Mouse (Mus musculus) erythroid progenitor cell, adult 5-6 weeks (primary cell): ENCODE data around the gene Thegl. TPM values are rescaled to one million over a fixed set of nuclear protein-coding genes. Genes with fewer than 3 reads are reported as not detected.

Experiments used
- ATAC-seq: replicated peaks from 2 replicates; pipeline ENCODE4 v1.8.0; 2016; ENCODE audit warnings: moderate number of reproducible peaks, mild to moderate bottlenecking, moderate TSS enrichment, inconsistent platforms; ENCODE audit not compliant: poor library complexity, low FRiP score, severe bottlenecking
- total RNA-seq, 2 experiments: library from RNA; stranded (forward) in 1 of 2; stranded (reverse) in 1 of 2; fragments of 150-400 nt in 1 of 2; fragments of 186-747, 209-891 nt in 1 of 2; gene quantifications; 2 replicates each; pipeline versions ENCODE4 v1.2.3 to v1.2.4; 2015 to 2017; ENCODE audit warnings: low replicate concordance in 2 of 2

Thegl gene
- total RNA-seq, 2 experiments from 2014 or later = not detected

DNA sequence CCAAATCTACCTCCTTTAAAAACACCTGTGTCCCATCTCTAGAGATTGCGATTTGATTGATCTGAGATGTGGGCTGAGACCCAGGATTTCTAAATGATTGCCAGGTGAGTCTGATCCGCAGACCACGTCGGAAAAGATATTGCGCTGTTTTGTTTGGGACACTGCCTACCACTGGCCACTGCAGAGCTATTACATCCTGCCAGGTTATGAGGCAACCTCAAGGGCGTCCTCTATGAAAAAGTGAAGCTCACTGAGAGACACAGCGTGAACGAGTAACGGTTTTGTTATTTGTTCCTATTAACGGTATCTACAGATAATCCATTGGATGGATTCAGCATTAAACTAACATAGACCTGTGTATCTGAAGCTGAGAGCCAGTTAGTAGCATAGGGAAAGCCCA lies 22.6 kb downstream of the Thegl start:
- no peak for ATAC-seq

DNA sequence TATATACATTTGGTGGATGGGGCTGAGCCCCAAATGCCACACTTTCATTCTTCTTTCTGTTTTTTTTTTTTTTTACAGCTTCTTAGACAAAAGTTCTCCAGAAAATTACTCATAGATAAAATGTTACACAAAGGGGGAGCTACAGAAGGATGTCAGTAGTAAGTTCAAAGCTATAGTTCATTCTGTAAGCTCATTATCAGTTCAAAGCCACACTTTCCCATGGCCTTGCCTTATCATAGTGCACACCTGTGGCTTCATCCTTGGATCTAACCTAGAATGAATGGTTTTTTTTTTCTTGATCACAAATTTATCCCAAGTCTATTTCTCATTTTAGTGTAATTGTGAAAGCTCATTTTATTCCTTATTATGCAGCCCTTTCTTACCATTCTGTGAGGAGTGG lies 23.6 kb downstream of the Thegl start:
- no peak for ATAC-seq

DNA sequence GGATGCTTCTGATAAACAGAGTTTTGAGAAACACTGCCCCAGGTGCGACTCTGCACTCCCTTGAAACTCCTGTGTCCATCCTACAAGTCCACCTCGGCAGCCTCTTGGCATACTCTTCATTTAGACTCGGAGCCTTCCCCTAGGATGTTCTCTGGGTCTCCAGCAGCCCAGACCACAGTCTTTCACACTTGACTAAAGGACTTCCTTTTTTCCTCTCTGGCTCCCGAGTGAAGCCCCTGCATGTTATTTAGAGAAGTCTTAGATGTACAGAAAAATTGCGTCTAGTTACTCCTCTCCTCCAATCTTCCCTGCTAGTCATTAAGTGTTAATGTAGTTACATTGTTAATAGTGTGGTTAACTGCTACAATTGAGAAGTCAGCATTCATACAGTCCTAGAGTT lies 28.5 kb downstream of the Thegl start:
- ATAC-seq = no peak

DNA sequence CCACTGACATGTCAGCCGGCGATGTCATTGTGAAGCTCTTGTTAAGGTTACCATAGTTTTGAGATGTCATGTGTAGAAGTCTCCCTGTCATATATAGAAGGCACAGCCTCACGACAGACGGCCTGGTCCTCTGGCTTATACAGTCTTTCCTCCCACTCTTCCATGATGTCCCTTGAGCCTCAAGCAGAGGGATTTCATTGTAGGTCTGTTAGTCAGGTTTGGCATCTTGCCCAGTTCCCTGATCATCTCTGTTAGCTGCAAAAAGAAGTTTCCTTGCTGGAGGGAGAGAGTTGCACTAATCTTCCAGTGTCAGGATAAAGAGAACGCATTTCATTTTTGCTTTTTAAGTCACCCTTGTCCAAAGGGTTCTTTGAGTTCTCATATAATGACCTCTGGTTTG lies 36.8 kb downstream of the Thegl start:
- ATAC-seq = no peak

DNA sequence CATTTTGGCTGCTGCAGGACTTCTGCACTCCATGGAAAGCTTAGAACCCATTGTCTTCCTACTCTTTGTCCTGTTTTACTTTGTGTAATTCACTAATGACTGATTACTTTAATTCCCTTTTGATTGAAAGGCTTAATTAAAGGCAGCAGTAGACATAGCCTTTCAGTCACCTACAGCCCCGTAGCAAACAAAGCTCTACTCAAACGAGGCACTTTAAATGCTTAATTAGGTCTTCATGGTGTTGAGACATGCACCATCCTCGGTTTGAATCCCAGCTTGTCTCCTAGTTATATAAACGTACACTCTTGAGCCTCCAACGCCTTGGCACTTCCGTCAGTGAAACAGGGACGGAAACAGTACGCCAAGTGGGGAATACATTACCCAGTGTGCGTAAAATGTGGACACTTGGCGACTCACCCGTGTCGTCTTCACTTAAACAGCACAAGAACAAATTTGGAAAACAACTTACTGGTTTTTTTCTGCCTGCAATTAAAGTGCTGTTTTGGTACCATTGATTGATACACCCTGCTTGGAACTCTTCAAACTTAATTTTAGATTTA lies 41.1 kb downstream of the Thegl start:
- ATAC-seq = no peak

DNA sequence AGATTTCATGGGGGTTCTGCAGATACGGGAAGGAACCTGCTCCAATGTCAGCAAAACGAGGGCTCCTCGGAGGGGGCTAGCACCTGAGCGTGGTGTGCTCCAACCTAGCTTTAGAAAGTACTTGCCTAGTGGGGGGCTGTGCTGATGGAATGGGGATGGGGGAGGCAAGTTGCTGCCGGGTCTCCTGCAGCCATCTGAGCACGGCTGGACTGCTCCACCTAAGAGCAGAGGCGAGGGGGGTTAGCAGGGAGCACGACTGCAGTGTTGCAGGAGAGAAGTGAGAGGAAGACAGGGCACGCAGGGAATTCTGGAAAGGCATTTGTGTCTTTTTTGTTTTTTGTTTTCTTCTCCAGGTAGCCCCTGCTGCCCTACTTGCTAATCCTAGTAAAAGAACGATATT lies 44.5 kb downstream of the Thegl start:
- ATAC-seq = no peak

DNA sequence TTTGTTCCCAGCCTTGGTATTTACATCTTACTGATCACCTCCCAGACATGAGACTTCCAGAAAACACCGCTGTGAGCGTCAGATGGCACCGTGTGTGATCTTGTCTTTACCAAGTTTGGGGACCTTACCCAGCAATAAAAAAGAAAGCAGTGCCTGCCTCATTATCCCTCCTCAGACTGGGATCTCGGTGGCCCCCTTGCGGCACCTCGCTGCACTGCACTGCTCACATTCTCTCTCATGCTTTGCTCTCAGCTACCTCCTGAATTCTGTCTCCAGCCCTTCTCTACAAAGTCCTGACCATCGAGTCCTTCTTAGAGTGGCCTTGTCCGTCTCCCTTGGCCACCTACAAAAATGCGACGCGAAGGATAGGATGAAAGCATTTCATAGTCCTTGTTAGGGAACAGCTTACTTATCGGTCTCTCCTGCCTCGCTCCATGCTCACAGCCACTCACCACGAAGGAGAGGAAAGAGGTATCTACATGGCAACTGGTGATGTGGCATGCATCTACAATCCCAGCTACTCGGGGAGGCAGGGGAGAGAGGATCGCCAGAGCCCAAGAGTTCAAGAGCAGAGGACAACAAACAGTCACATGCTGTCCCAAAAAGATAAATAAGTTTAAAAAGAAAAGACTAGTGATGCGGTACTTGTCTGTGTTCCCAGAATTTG lies 45.7 kb downstream of the Thegl start:
- peak; percentile 79 for ATAC-seq

DNA sequence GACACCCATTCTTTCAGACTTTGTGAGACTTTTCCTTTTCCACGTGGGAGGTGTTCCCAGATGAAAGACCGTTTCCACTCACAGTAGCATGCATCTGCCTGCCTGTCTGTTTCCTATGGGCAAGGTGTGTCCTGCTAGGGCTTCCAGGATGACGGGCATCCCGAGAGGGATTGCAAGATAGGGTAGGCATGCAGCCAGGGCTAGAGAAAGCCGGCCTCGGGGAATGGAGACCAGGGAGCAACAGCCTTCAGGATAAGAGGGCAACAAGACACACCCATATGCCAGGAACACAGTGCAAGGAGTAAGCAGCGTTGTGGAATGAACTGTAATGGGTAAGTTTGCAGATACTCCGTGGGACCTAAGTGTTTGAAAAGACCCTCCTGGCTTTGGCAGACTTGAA lies 51.5 kb downstream of the Thegl start:
- no peak for ATAC-seq

DNA sequence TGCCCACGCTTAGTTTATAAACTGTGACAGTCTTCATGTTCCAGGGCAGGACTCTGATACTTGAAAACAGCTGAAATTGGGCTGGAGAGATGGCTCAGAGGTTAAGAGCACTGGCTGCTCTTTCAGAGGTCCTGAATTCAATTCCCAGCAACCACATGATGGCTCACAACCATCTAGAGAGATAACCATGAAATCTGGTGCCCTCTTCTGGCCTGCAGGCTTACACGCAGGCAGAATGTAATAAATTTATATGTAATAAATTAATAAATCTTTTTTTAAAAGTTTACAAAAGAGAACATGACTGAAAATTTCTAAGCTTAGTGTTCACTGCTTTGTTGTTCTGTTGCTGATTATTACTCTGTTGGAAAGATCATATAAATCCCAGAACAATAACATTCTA lies 55.2 kb downstream of the Thegl start:
- ATAC-seq = no peak

DNA sequence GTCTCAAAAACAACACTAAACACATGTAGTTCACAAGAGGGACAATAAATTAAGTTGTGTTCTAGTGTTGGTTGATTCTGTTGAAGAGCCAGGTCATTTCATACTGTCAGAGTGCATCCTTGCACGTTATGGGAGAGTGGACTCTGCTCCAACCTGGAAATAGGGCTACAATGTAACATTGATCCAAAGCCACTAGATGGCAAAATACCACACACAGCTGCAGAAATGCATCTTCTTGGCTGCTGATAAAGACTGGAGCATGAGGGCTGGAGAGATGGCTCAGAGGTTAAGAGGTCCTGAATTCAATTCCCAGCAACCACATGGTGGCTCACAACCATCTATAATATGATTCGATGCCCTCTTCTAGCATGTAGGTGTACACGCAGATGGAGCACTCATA lies 55.8 kb downstream of the Thegl start:
- ATAC-seq = no peak

DNA sequence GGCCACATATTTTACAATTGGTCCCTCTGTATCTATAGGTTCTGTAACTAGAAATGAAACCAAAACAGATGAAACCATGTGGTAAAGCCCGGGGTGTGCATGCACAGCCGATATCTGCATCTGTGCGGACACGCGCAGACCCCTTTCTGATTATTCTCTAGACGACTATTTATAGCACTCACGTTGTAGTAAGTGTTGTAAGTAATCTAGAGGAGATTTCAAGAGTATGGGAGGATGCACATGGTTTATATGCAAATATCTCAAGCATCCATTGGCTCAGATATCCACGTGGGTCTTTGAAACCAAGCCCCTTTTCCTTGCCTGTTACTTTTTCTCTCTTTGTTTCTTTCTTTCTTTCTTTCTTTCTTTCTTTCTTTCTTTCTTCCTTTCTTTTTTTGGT lies 58.0 kb downstream of the Thegl start:
- no peak for ATAC-seq

DNA sequence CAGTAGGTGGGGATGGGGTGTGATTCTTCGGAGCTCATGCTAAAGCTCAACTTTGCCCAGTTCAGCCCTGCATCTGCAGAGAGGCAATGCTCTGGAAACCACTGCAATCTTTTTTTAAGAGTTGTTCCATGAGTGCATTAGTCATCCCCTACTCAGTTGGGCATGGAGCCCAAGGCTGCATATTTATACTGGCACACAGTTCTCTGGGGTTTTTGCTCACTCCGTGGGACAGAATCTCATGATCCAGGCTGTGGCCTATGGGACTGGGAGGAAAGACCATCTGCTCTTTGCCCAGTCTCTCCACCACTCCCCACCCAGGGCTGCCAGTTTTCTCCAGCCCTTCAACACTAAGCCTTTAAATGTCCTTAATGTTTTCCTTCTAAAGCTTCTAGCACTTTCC lies 59.1 kb downstream of the Thegl start:
- no peak for ATAC-seq

DNA sequence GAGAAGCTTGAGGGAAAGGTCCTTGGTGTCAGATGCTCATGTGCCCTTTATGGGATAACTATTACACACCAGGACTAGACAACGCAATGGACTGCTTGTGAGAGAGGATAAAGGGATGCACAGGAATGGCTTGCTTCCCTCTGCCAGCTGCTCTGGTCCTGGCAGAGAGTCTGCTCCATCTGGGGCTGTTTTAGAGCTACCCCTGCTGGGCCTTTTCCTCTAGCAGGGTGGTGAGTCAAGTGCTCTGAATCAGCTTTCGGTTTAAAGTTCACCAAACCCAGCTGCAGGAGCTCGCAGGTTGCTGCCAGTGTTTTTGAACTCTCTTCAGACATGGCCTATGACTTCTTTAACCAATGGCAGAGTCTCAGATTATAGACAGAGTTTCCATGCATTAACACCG lies 60.1 kb downstream of the Thegl start:
- ATAC-seq = no peak

DNA sequence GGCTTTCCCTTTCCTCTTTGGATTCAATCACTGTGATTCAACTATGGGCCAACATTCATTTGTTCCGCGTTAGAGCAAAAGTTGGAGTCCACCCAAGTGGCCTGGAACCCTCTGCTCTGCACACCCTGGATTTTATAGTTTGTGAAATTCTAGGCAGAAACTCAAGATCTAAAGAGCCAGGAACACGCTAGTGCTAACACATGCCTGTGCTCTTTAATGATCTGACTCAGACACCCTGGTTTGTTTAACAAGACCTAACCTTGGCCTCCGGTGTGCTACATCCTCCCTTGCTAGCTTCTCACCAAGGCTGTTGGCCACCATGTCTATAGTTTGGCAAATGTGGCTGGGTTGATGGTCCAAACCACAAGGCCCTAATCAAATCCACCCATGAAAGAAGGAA lies 64.9 kb downstream of the Thegl start:
- no peak for ATAC-seq

DNA sequence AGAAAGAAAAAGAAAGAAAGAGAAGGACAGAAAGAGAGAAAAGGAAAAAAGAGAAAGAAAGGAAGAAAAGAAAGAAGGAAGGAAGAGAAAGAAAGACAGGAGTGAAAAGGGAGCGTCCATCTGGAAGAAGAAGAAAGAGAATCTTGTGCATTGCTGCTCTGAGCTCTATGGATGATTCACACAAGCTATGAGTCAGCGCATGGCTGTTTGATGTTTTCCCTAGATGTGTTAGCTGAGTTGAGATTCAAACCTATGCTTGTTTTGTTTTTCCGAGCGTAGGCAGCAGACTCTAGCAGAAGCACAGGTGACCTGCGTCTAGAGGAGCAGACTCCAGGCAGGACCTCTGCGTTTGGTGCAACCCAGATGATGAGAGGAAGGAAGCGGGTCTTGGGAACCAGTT lies 66.9 kb downstream of the Thegl start:
- ATAC-seq = no peak

DNA sequence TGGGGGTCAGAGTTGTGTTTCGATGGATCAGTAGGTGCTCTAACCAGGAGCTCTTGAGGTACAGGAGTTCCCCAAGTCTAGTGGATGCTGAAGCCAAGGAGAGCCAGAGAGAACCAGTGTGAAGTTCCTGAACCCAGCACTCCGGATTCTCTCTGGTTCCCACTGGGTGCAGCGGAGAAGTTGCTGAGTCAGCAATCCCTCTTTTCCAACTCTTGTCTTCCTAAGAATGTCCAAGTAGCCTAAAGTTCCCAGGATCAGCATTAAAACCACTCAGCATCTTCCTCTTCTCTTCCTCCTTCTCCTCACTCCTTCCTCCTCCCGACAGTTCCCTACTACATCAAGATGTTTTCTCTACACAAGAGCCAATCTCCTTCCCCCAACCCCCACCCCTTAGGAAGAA lies 68.6 kb downstream of the Thegl start:
- no peak for ATAC-seq

DNA sequence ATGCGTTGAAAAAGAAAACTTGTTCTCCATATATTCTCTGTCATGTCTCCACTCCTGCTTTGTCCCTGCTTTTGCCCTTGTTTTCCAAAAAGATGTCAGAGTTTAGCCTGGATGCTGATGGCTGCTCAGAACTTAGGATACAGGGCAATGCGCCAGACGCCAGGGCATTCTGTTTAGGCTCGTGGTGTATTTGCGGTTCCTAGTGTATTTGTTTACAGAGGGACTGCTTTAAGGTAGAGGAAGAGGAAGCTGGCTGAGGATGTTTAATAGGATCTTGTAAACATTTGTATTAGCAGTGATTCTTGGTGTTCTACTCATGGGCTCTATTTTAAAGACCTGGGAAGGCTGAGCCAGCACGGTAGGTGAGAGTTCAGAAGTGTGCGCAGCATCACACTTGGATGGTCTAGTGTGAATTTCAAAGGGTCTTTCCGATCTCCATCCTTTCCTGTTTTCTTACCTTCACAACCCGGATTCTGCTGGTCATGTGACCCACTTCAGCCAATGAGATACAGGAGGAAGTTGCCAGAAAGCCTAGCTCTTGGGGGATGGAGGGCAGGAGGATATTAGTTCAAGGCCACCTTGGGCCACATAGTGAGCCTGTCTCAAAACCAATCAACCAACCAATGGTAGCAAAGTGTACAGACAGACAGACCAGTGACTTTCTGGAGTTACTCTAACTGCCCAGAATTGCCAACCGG lies 70.1 kb downstream of the Thegl start:
- ATAC-seq = no peak

DNA sequence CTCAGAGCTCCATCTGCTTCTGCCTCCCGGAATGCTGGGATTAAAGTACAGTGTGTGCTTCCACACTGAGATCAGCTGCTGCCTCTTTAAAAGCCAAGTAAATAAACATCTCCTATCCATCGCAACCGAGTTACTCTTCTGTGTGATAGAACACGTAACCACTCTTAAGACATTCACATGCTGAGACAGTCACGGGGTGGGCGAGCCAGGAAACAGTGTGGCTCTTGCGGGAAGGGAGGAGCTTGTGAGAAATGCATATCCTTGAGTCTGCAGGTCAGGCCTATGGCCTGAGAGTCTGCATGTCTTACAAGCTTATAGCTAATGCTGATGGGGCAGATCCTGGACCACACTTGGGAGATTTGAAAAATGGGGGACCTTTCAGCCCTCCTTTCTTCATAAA lies 70.7 kb downstream of the Thegl start:
- ATAC-seq = no peak

DNA sequence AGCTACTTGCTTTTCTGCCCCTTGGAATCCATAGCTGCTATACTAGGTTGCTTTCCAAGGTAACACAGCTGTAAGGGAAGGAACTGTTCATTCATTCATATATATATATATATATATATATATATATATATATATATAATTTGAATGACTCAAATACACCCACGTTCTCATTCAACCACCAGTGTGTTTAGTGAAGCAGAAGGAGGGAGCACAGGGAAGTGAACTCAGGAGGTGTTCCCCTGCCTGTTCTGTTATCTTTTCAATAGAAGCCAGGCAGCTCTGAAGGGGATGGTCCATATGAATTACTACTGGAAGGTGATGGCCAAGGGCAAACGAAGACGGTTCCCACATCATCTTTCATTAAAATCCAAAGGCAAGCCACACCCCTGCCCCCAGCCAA lies 71.3 kb downstream of the Thegl start:
- no peak for ATAC-seq

DNA sequence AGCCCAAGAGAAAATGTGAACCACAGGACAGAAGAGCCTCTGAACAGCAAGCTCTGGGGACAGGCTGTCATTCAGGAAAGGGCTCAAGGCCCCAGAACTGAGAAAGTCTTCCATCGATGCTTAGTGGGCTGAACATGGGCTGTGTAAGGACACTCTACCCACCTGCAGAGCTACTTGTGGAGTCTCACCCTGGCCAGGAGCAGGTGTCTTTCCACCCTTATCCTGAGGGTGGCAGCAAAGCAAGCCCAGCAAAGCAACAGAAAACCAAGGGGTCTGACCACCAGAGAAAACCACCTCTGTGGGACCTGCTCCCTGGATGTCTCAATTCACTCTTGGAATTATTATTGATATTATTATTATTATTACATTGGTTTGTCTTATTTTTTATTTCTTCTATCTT lies 73.5 kb downstream of the Thegl start:
- ATAC-seq = 0 out of 2 replicates have a peak, but pooled peaks have one; percentile 53

DNA sequence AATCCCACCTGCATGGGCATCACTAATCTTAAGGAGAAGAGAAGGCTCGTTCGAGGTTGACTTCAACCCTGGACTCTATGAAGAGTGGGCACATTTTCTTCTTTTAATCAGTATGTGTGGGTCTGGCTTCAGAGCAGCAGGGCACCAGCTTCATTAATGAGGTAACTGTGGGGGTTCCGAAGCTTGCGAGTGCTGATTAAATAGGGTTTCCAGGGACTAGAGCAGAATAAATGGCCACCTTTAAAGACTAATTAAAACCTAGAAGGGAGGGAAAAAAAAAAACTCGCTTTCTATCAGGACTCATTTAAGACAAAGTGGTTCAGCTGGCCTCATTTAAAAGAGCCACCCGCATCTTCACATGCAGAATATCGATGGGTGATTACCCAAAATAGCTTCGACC lies 74.1 kb downstream of the Thegl start:
- no peak for ATAC-seq
